Mouse (Mus musculus) embryo, embryonic 10.5 days (tissue): Measurements from ENCODE around the gene Abhd16a.

Source experiments
- DNase-seq: peaks from one replicate; pipeline ENCODE4 v3.0.0-alpha.2; 2015; ENCODE audit warnings: low spot score

Abhd16a gene

DNA sequence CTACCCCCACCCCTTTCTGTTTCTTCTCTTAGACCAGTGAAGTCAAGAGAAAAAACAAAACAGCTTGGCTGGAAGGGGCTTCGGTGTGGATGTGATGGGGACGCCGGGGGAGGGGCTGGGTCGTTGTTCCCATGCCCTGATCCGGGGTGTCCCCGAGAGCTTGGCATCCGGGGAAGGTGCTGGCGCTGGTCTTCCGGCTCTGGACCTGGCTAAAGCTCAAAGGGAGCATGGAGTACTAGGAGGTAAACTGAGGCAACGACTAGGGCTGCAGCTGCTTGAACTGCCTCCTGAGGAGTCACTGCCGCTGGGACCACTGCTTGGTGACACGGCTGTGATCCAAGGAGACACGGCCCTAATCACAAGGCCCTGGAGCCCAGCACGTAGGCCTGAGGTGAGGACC, 29.0 kb upstream of the Abhd16a start:
- no peak for DNase-seq

DNA sequence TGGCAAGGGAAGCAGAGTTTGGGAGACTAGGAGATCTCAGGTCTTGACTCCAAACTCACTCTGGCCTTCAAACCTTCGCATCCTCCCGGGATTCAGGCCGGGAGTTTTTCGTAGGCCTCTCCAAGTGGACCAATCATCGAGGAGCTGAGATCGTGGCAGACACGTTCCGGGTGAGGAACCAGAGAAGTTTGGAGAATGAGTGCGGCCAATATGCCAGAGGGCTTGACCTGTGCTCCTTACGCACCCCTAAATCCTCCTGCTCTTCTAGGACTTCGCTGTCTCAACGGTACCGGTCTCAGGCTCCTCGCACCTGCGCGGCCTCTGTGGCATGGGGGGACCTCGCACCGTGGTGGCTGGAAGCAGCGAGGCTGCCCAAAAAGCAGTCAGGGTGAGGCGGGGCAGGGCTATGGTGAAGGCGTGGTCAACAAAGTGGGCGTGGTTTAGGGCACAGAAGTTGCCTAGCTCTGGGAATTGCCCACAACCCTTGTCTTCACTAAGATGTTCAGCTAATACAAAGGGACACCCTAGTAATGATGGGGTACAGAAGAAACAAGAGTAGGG, 28.2 kb upstream of the Abhd16a start:
- no peak for DNase-seq

DNA sequence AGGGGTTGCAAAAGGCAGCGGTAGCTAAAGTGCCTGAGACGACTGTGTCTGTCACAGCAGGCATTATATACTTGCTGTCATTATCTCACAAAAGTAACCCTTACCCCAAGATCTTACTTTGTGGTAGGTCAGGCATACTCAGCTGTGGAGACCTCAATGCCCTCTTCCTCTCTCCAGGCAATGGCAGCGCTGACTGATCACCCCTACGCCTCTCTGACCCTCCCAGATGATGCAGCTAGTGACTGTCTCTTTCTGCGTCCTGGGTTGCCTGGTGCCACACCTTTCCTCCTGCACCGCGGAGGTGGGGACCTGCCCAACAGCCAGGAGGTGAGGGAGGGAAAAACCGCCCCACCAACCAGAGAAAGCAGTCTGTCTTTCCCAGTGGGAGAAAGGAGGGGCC, 27.8 kb upstream of the Abhd16a start:
- DNase-seq: no peak

GRCm38 (mm10) chr17:35063466-35063865, 25.6 kb upstream of the Abhd16a start:
- no peak for DNase-seq

DNA sequence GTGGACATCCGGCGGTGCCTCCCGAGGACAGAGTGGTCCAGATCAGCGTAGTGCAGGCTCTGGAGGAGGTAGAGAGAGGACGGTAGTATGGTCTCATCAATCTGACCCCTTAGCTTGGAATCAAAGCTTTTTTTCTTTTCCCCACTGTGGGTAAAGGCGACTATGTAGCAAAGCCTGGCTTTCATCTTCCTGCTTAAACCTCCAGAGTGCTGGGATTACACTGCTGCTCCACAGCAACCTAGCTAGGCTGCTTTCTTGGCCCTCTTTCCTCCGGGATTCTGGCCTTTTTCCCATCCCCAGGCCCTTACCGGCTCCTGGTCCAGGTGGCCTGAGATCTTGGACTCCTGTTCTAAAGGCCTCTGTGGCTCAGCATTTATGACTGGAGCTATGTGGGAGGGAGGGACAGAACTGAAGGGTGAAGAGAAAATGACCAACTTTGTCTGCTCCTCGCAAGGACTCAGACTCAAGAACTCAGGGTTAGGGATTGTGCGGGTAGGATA, 24.6 kb upstream of the Abhd16a start:
- DNase-seq: no peak

DNA sequence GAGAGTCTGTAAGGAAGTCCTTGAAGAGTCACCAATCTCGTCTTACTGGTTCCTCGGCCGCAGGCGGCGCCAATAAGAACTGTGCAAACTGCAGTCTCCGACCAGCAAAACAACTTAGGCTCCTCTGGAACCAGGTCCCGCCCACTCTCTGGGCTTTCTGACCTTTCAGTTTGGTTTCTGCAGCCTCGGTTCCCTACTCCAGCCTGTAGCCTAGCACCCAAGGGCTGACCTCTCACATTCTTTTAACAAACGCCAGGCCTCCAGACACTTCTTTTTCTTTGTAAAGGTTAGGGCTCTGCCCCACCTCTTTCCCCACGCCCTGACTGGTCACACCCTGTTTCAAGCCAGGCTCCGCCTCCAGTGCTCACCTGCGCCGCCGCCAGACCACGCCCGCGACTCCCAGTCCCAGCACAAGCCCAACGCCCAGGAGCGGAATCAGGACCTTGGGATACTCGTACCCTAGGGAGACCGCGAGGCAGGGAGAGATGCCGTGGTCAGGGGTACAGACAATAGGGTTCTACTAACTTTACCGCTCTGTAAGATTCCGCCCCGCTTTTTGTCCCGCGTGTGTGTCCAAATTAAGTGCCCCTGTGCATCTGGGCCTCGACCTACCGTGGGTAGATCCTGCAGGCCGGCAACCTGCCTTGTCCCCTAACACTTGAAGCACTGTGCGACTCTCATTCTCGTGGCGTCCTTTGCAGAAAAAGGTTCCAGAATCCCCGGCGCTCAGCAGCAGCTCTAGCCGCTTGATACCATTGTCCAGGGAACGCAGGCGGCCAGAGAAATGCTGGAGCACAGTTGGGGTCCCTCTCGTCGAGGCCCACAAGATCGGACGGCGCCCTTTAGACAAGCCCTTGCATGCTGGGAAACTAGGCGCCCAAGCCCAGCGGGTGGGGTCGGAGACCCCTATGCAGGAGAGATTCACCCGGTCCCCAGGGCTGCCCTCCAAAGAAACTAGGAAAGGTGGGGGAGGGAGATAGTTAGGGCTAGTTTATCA, 23.8 kb upstream of the Abhd16a start, which contains the start of gene Ly6g6c:
TSS of gene Ly6g6c (plus strand) at position 438 of the 997 bp plus-strand sequence.
- peak; percentile 82 for DNase-seq

DNA sequence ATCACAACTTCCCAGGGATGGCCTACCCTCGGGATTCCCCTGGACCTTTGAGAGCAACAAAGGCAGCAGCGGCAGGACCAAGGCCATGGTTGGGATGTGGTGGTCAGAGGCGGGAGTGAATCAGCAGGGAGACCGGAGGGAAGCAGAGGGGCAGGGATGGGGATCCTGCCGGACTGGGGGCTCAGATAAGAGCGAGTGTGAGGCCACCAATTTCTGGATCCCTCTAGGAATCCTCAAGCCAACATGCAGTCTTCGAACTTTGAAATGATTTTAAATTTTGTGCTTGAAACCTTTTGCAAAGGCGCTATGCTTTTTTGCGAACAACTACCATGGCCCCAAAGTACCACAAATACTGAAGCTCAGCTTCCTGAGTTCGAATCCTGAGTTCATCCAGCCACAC, 23.0 kb upstream of the Abhd16a start, which contains the start of gene Mpig6b:
TSS of gene Mpig6b (minus strand) at position 101 of the 400 bp plus-strand sequence.
- DNase-seq: no peak

DNA sequence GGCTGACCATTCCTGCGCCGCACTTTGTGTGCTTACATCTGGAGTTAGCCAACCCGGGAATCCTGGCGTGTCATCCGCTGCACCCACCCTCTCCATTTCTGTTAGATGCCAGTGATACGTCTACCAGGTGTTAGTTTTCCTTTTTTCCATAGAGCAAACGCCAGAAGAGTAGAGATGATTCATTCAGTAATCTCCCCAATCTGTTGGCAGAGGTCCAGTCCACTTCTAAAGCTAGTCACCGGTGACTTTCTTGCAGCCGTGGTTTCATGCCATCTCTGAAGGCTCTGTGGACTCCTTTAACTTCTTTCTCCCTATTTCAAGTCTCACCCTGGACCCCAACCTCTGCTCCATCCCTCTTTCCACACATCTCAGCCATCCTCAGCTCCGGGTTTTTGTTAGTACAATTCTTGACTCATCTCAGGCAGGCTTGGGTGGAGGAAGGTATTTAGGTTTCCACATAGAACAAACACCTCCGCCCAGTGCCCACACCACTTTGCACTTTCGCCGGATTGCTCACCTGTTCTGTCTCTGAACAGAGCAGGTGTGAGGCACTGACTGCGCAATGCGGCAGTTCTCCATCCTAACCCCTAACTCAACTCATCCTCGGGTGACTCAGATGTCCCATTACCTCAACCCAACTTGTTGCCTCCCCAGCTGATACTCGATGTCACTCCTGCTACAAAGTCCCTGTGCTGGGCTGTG, 20.7 kb upstream of the Abhd16a start:
- DNase-seq: no peak

- DNase-seq: no peak
Observed at GRCm38 (mm10) chr17:35070556-35071229, 18.4 kb upstream of the Abhd16a start.

DNA sequence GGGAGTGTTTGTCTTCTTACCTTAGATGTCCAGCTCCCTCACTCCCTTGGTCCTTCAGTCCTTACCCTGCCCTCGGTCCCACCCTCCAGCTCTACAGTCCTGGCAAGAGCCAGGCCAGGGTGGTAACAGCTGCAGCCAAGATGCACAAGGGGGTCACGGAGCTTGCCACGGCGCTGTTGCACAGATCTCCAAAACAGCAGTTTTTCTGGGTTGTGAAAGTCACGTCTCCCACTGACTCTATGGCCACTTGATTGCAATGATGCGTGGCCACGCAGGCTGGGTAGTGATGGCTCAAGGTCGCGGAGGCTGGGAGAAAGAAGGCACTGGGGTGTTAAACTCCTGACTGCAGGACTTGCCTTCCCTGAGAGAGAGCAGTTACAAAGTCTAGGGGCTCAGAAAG, 17.6 kb upstream of the Abhd16a start:
- no peak for DNase-seq

DNA sequence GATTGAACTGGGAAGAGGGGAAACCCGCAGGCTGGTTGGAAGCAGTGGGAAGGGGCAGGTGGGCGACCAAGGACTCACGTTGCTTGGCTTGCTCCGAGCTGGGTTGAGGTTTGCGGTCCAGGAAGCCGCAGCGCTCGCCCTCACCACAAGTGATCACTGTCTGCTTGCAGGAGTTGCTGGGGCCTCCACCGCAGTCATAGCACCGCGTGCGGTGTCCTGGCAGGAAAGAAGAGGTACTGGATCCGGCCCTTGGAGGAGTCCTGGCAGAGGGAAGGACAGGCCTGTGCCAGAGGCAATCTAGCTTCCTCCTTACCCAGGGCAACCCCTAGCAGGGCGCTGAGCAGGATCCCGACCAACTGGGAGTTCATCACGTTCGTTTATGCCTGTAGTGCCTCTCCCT, 15.0 kb upstream of the Abhd16a start:
- DNase-seq: no peak

GRCm38 (mm10) chr17:35076507-35077176, 12.4 kb upstream of the Abhd16a start, which contains the start of gene Ly6g6e:
Gene Ly6g6e (plus strand): TSS chr17:35076902.
- no peak for DNase-seq

DNA sequence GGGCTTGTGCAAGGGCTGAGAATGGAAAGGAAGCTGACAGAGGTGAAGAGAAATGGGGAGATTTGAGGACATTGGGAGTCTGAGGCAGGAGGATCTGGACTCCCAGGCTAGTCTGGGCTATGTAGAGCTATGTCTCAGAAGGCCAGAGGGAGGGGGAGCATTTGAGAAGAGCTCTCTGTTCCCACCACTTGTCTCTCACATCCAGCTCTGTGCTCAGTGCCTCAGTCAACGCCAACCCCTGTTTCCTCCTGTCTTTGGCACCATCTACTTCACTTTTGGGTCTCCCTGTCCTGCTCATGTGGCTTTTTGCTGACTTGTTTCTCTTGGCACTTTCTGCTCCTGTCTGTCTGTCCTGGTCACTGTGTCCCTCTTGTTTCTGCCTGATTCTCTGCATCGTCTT, 11.8 kb upstream of the Abhd16a start:
- DNase-seq: no peak

GRCm38 (mm10) chr17:35077786-35078233, 11.3 kb upstream of the Abhd16a start, which contains the start of gene Ly6g6d:
Gene Ly6g6d (minus strand): TSS chr17:35078065.
- peak; percentile 70 for DNase-seq

DNA sequence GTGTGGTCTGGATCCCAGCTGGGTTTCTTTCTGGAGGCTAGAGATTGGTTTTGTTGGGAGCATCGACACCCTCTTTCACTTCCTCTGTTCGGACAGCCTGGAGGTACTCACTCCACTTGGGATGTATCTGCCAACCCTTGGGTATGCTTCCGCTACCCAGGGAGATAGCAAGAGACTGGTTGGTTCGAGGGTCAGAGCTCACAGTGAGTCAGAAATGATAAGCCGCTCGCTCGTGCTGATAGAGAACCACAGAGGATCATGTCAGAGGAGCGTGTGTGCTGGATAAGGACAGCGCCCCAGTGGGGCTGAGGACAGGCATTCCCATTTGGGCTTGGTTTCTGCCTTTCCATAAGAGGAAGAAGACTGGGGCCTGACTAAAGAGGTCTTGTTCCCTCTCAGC, 9.3 kb upstream of the Abhd16a start:
- no peak for DNase-seq

DNA sequence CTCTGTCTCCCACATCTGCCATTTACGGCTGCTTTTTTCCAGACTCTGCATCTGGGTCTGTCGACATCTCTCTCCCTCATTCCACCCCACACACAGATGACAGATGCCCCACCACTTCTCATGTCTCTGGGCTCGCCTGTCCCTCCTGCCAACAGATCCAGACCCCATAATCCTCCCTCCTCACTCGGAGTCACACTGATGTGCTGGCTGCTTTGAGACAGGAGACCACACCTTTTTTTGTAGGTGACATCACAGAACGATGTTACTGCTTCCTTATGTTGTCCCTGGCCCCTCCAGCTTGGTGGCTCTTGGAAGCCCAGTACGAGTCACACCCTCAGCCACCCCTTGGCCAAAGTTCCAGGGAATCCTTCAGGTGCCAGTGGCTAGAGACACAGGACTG, 8.8 kb upstream of the Abhd16a start:
- no peak for DNase-seq

DNA sequence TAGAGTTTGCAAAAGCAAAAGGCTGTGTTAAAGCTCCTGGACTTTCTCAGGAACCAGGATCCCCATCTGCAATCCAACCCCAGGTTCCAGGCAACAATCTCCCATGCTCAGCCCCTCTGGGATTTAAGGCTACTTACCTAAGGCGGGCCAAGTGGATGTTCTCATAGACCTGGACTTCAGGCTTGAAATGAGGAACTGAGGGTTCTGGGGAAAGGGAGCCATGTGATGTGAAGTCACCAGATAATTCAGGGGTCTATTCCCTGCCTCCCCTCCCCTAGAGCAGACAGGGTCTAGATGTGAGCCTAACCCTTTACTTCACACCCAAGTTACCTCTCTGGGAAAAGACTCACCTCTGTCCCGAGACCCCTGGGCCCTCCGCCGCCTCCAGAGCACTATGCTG, 8.4 kb upstream of the Abhd16a start:
- no peak for DNase-seq

GRCm38 (mm10) chr17:35082841-35083576, 6.1 kb upstream of the Abhd16a start:
- DNase-seq: no peak

- DNase-seq: no peak
Observed at GRCm38 (mm10) chr17:35083929-35084497, 5.0 kb upstream of the Abhd16a start.
